Mouse (Mus musculus): ENCODE data around the gene Scfd2. TPM values are rescaled to one million over a fixed set of nuclear protein-coding genes. Genes with fewer than 3 reads are reported as not detected.

Scfd2 gene
- polyA plus RNA-seq, 1 experiment from 2014 or later, result 3.7 TPM

GRCm38 (mm10) chr5:74252672-74253286 lies 278.8 kb downstream of the Scfd2 start:
- H3K79me2 ChIP-seq (ENCODE audit: inconsistent target), result no peaks in the 10 kb centered on the region
- WGBS (ENCODE audit: missing documents), result 89% methylated on average over 5 of the region's 6 CpGs
- H3K27ac ChIP-seq, result peak overlapping the region; percentile 51
- H3K36me3 ChIP-seq (ENCODE audit: inconsistent target), result no peaks in the 10 kb centered on the region
- no peak overlapping the region for H3K4me3 ChIP-seq (ENCODE audit: inconsistent target)

GRCm38 (mm10) chr5:74250947-74251346 lies 280.6 kb downstream of the Scfd2 start:
- WGBS (ENCODE audit: missing documents), result 100% methylated on average over 2 of the region's 2 CpGs
- Histone ChIP-seq H3K79me2 (ENCODE audit: inconsistent target) (no peaks in the 10 kb centered on the region), H3K36me3 (ENCODE audit: inconsistent target) (no peaks in the 10 kb centered on the region), H3K4me3 (ENCODE audit: inconsistent target) (no peak overlapping the region), H3K27ac (no peak overlapping the region)

GRCm38 (mm10) chr5:74250308-74250707 lies 281.3 kb downstream of the Scfd2 start:
- 95% methylated on average over 7 of the region's 7 CpGs for WGBS (ENCODE audit: missing documents)
- H3K4me3 ChIP-seq (ENCODE audit: inconsistent target), result no peak overlapping the region
- no peaks in the 10 kb centered on the region for H3K36me3 ChIP-seq (ENCODE audit: inconsistent target)
- no peak overlapping the region for H3K27ac ChIP-seq
- no peaks in the 10 kb centered on the region for H3K79me2 ChIP-seq (ENCODE audit: inconsistent target)

- 91% methylated on average over 3 of the region's 3 CpGs for WGBS (ENCODE audit: missing documents)
- Histone ChIP-seq H3K27ac (no peak overlapping the region), H3K4me3 (ENCODE audit: inconsistent target) (no peak overlapping the region), H3K36me3 (ENCODE audit: inconsistent target) (no peaks in the 10 kb centered on the region), H3K79me2 (ENCODE audit: inconsistent target) (no peaks in the 10 kb centered on the region)
These were observed 281.8 kb downstream of the Scfd2 start for GRCm38 (mm10) chr5:74249794-74250193.

GRCm38 (mm10) chr5:74246971-74247370 lies 284.6 kb downstream of the Scfd2 start:
- Histone ChIP-seq H3K27ac (no peak overlapping the region), H3K36me3 (ENCODE audit: inconsistent target) (no peaks in the 10 kb centered on the region), H3K79me2 (ENCODE audit: inconsistent target) (no peaks in the 10 kb centered on the region), H3K4me3 (ENCODE audit: inconsistent target) (no peak overlapping the region)
- 80% methylated on average over 3 of the region's 3 CpGs for WGBS (ENCODE audit: missing documents)

GRCm38 (mm10) chr5:74246453-74246852 lies 285.1 kb downstream of the Scfd2 start:
- Histone ChIP-seq H3K79me2 (ENCODE audit: inconsistent target) (no peaks in the 10 kb centered on the region), H3K27ac (no peak overlapping the region), H3K36me3 (ENCODE audit: inconsistent target) (no peaks in the 10 kb centered on the region), H3K4me3 (ENCODE audit: inconsistent target) (no peak overlapping the region)
- WGBS (ENCODE audit: missing documents), result 98% methylated on average over 4 of the region's 4 CpGs

GRCm38 (mm10) chr5:74245641-74246145 lies 285.9 kb downstream of the Scfd2 start:
- H3K79me2 ChIP-seq (ENCODE audit: inconsistent target), result no peaks in the 10 kb centered on the region
- no peak overlapping the region for H3K27ac ChIP-seq
- no peaks in the 10 kb centered on the region for H3K36me3 ChIP-seq (ENCODE audit: inconsistent target)
- 96% methylated on average over 8 of the region's 8 CpGs for WGBS (ENCODE audit: missing documents)
- no peak overlapping the region for H3K4me3 ChIP-seq (ENCODE audit: inconsistent target)

GRCm38 (mm10) chr5:74244406-74245019 lies 287.0 kb downstream of the Scfd2 start:
- no peaks in the 10 kb centered on the region for H3K36me3 ChIP-seq (ENCODE audit: inconsistent target)
- H3K79me2 ChIP-seq (ENCODE audit: inconsistent target), result no peaks in the 10 kb centered on the region
- 86% methylated on average over 14 of the region's 14 CpGs for WGBS (ENCODE audit: missing documents)
- no peak overlapping the region for H3K4me3 ChIP-seq (ENCODE audit: inconsistent target)
- no peak overlapping the region for H3K27ac ChIP-seq

- 76% methylated on average over 3 of the region's 3 CpGs for WGBS (ENCODE audit: missing documents)
- Histone ChIP-seq H3K4me3 (ENCODE audit: inconsistent target) (no peak overlapping the region), H3K27ac (no peak overlapping the region), H3K79me2 (ENCODE audit: inconsistent target) (no peaks in the 10 kb centered on the region), H3K36me3 (ENCODE audit: inconsistent target) (no peaks in the 10 kb centered on the region)
These were observed 288.9 kb downstream of the Scfd2 start for GRCm38 (mm10) chr5:74242654-74243053.

- WGBS (ENCODE audit: missing documents), result 96% methylated on average over 13 of the region's 13 CpGs
- Histone ChIP-seq H3K4me3 (ENCODE audit: inconsistent target) (no peak overlapping the region), H3K36me3 (ENCODE audit: inconsistent target) (no peaks in the 10 kb centered on the region), H3K27ac (no peak overlapping the region), H3K79me2 (ENCODE audit: inconsistent target) (no peaks in the 10 kb centered on the region)
These were observed 290.5 kb downstream of the Scfd2 start for GRCm38 (mm10) chr5:74240926-74241680.

- Histone ChIP-seq H3K27ac (no peak overlapping the region), H3K4me3 (ENCODE audit: inconsistent target) (no peak overlapping the region), H3K36me3 (ENCODE audit: inconsistent target) (no peaks in the 10 kb centered on the region), H3K79me2 (ENCODE audit: inconsistent target) (no peaks in the 10 kb centered on the region)
- 93% methylated on average over 8 of the region's 8 CpGs for WGBS (ENCODE audit: missing documents)
These were observed 291.3 kb downstream of the Scfd2 start for GRCm38 (mm10) chr5:74240298-74240697.

GRCm38 (mm10) chr5:74239369-74239768 lies 292.2 kb downstream of the Scfd2 start:
- Histone ChIP-seq H3K4me3 (ENCODE audit: inconsistent target) (no peak overlapping the region), H3K79me2 (ENCODE audit: inconsistent target) (no peaks in the 10 kb centered on the region), H3K36me3 (ENCODE audit: inconsistent target) (no peaks in the 10 kb centered on the region), H3K27ac (no peak overlapping the region)
- 87% methylated on average over 1 of the region's 1 CpGs for WGBS (ENCODE audit: missing documents)

GRCm38 (mm10) chr5:74233808-74234207 lies 297.8 kb downstream of the Scfd2 start:
- no peak overlapping the region for H3K27ac ChIP-seq
- no peak overlapping the region for H3K4me3 ChIP-seq (ENCODE audit: inconsistent target)
- no peaks in the 10 kb centered on the region for H3K36me3 ChIP-seq (ENCODE audit: inconsistent target)
- WGBS (ENCODE audit: missing documents), result 84% methylated on average over 7 of the region's 7 CpGs
- H3K79me2 ChIP-seq (ENCODE audit: inconsistent target), result no peaks in the 10 kb centered on the region

- WGBS (ENCODE audit: missing documents), result 94% methylated on average over 2 of the region's 2 CpGs
These were observed 301.0 kb downstream of the Scfd2 start for GRCm38 (mm10) chr5:74230525-74230924.

More at GRCm38 (mm10) chr5:74230525-74230924, 301.0 kb downstream of the Scfd2 start:
- H3K79me2 ChIP-seq (ENCODE audit: inconsistent target), result no peaks in the 10 kb centered on the region
- no peaks in the 10 kb centered on the region for H3K36me3 ChIP-seq (ENCODE audit: inconsistent target)
- no peak overlapping the region for H3K4me3 ChIP-seq (ENCODE audit: inconsistent target)
- no peak overlapping the region for H3K27ac ChIP-seq

Measured in macrophage (primary cell).